Mouse (Mus musculus) liver, adult 2 months (tissue): ENCODE measurements around the gene Cops6. TPM values are rescaled to one million over a fixed set of nuclear protein-coding genes. Genes with fewer than 3 reads are reported as not detected.

Source experiments
- DNase-seq: peaks from one replicate; pipeline ENCODE4 v3.0.0-alpha.2; 2011; ENCODE audit warnings: low read depth, low spot score; ENCODE audit errors: extremely low read depth
- H3K27ac ChIP-seq: fragments of 200-500 bp; replicated peaks from 2 replicates; pipeline ENCODE4 v1.5.1; 2012; ENCODE audit warnings: low read depth, mild to moderate bottlenecking, control low read depth, inconsistent platforms, low read length; ENCODE audit not compliant: insufficient read depth
- H3K27me3 ChIP-seq: fragments of 200-500 bp; 2 replicates; pipeline ENCODE4 v1.6.1; 2012; ENCODE audit warnings: mild to moderate bottlenecking, moderate library complexity, low read length, inconsistent platforms; ENCODE audit not compliant: control insufficient read depth, insufficient read depth
- H3K36me3 ChIP-seq: fragments of 200-500 bp; 2 replicates; pipeline ENCODE4 v1.6.1; 2012; ENCODE audit warnings: low read length, inconsistent platforms; ENCODE audit not compliant: control insufficient read depth, insufficient read depth
- H3K4me1 ChIP-seq: fragments of 200-500 bp; 2 replicates; pipeline ENCODE4 v1.6.1; 2011; ENCODE audit warnings: low read length; ENCODE audit not compliant: control insufficient read depth, insufficient read depth
- H3K4me3 ChIP-seq: fragments of 200-500 bp; 2 replicates; pipeline ENCODE4 v1.5.1; 2011; ENCODE audit warnings: low read depth, mild to moderate bottlenecking, control low read depth, low read length, moderate library complexity; ENCODE audit not compliant: insufficient read depth
- H3K79me2 ChIP-seq: fragments of 200-500 bp; 2 replicates; pipeline ENCODE4 v1.6.1; 2012; ENCODE audit warnings: inconsistent platforms, mild to moderate bottlenecking, low read length, moderate library complexity; ENCODE audit not compliant: control insufficient read depth, insufficient read depth
- H3K9ac ChIP-seq: fragments of 200-500 bp; 2 replicates; pipeline ENCODE4 v1.6.1; 2012; ENCODE audit warnings: low read depth, mild to moderate bottlenecking, control low read depth, inconsistent platforms, low read length
- CTCF ChIP-seq: fragments of 200-500 bp; IDR thresholded peaks from 2 replicates; pipeline ENCODE4 v1.5.1; 2011; ENCODE audit warnings: low read depth, low read length, control low read depth
- POLR2A ChIP-seq: fragments of 200-500 bp; IDR thresholded peaks from 2 replicates; pipeline ENCODE4 v1.6.1; 2011; ENCODE audit warnings: low read length, control low read depth; ENCODE audit not compliant: insufficient read depth; ENCODE audit errors: extremely low read depth
- WGBS: fragments of 180-500 bp; shearing (Covaris S2); methylation state at CpG from one replicate; pipeline ENCODE4 v1.1.7; 2018; 5-methylcytosine and 5-hydroxymethylcytosine counted together
- polyA plus RNA-seq: library from polyadenylated mRNA; depleted of rRNA; stranded (reverse); fragments of >200 nt; gene quantifications from 2 replicates; pipeline ENCODE4 v1.2.3, GENCODE M21; 2012
- total RNA-seq: library from RNA; depleted of rRNA; stranded (reverse); fragments of >200 nt; gene quantifications from 2 replicates; pipeline ENCODE4 v1.2.3, GENCODE M21; 2014

The Cops6 gene
- total and polyA plus RNA-seq, 2 experiments: 61.9 to 109 TPM

- no peak overlapping the region for H3K9ac ChIP-seq
- H3K4me3 ChIP-seq: no peak overlapping the region; the same call in 1 of the 2 replicates
- TF ChIP-seq CTCF: no peak
- no peak for TF ChIP-seq POLR2A
- H3K79me2 ChIP-seq: peaks cover 2% of the 10 kb centered on the region; the same call in 1 of the 2 replicates
- 53% methylated on average over 7 of the region's 7 CpGs for WGBS
- H3K27me3 ChIP-seq: no peaks in the 10 kb centered on the region
- peaks cover 14% of the 10 kb centered on the region; the same call in 1 of the 2 replicates for H3K36me3 ChIP-seq
- H3K4me1 ChIP-seq: peaks cover 7% of the 10 kb centered on the region
- no peak overlapping the region for H3K27ac ChIP-seq
- DNase-seq: no peak
Observed at GRCm38 (mm10) chr5:138160224-138160762, 578 bp upstream of the Cops6 start.

- Histone ChIP-seq H3K79me2 (peaks cover 2% of the 10 kb centered on the region; the same call in 1 of the 2 replicates), H3K27ac (no peak overlapping the region), H3K9ac (no peak overlapping the region), H3K27me3 (no peaks in the 10 kb centered on the region), H3K36me3 (peaks cover 26% of the 10 kb centered on the region; the same call in 1 of the 2 replicates), H3K4me1 (peaks cover 7% of the 10 kb centered on the region), H3K4me3 (no peak overlapping the region)
- TF ChIP-seq CTCF: no peak
- no peak for TF ChIP-seq POLR2A
- WGBS: 74% methylated on average over 6 of the region's 6 CpGs
- no peak for DNase-seq
Observed at GRCm38 (mm10) chr5:138163046-138163445, 2.2 kb downstream of the Cops6 start.

DNA sequence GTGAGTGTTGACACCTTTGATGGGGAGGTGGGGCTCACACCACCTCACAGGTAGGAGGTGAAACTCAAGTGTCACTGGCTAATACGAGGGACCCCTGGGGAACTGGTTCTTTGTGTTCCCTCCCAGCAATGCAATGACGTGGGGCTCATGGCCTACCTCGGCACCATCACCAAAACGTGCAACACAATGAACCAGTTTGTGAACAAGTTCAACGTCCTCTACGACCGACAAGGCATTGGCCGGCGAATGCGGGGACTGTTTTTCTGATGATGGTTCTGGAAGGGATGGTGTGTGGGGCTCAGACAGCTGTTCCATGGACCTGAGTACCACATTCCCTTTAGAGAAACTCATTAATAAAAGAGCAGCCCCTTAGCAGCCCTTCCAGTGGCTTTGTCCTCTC is 2.7 kb downstream of the Cops6 start:
- no peak overlapping the region for H3K9ac ChIP-seq
- TF ChIP-seq CTCF (no peak), POLR2A (no peak)
- H3K79me2 ChIP-seq: peaks cover 2% of the 10 kb centered on the region; the same call in 1 of the 2 replicates
- H3K27me3 ChIP-seq: no peaks in the 10 kb centered on the region
- H3K36me3 ChIP-seq: peaks cover 26% of the 10 kb centered on the region; the same call in 1 of the 2 replicates
- WGBS: 82% methylated on average over 10 of the region's 10 CpGs
- no peak overlapping the region for H3K27ac ChIP-seq
- no peak for DNase-seq
- peaks cover 7% of the 10 kb centered on the region for H3K4me1 ChIP-seq
- no peak overlapping the region for H3K4me3 ChIP-seq

DNA sequence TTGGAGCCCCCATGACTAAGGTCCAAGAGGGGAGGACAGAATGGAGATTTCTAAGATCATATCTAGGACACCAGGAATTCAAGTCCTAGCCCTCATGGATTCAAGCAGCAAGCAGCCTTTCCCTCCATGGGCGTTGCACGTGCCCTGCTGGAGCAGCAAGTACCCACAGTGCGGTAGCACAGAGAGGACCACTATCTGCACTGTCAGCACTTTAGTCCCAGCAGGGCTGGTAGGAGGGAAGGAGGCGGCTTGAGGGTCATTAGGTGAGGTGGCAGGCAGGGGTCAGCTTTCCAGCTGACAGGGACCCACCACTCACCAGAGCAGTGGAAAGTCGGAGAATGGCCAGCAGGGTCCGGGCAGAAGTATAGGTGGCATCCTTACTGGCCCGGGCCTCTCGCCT is 4.7 kb downstream of the Cops6 start:
- no peak overlapping the region for H3K27ac ChIP-seq
- H3K27me3 ChIP-seq: no peaks in the 10 kb centered on the region
- peaks cover 2% of the 10 kb centered on the region; the same call in 1 of the 2 replicates for H3K79me2 ChIP-seq
- DNase-seq: no peak
- peaks cover 7% of the 10 kb centered on the region for H3K4me1 ChIP-seq
- H3K9ac ChIP-seq: no peak overlapping the region
- WGBS: 84% methylated on average over 8 of the region's 8 CpGs
- TF ChIP-seq POLR2A (no peak), CTCF (no peak)
- no peak overlapping the region for H3K4me3 ChIP-seq
- H3K36me3 ChIP-seq: peaks cover 26% of the 10 kb centered on the region; the same call in 1 of the 2 replicates

- Histone ChIP-seq H3K4me1 (peaks cover 2% of the 10 kb centered on the region; the same call in 1 of the 2 replicates), H3K79me2 (no peaks in the 10 kb centered on the region; the same call in 1 of the 2 replicates), H3K27ac (peak overlapping the region; percentile 62), H3K4me3 (peak overlapping the region; percentile 61), H3K36me3 (peaks cover 9% of the 10 kb centered on the region; the same call in 1 of the 2 replicates), H3K27me3 (no peaks in the 10 kb centered on the region), H3K9ac (peak overlapping the region; percentile 49)
- TF ChIP-seq POLR2A: peak; percentile 37; the same call in 1 of the 2 replicates
- TF ChIP-seq CTCF: no peak
- under 1% methylated on average over 47 of the region's 47 CpGs for WGBS
- peak; percentile 97 for DNase-seq
Observed at GRCm38 (mm10) chr5:138170936-138171561, 10.2 kb downstream of the Cops6 start.
